Mouse (Mus musculus): Measurements from ENCODE around the gene Bhlhe40.

GRCm38 (mm10) chr6:108660878-108661389 is 505 bp downstream of the Bhlhe40 start:
- TF ChIP-seq TAL1 (IDR thresholded peaks at IDR 0.05; ENCODE audit: low read length) = no peak
- no peak for TF ChIP-seq GATA1 (IDR thresholded peaks at IDR 0.05; ENCODE audit: low read length)

Data from erythroblast, embryonic 14.5 days (primary cell).